In genomic region chr8:108697589-108697988, GRCm38 (mm10) we compare ENCODE assay signal across 7 mouse cellular contexts.
A peak's percentile ranks its signal among the peaks of the same experiment; 100 is the strongest.
DNase-seq lines count a peak whose midpoint lies in the region; ATAC-seq and TF ChIP-seq lines count a peak whose summit lies in the region.

No protein-coding gene starts in this region.

- no peaks in the 10 kb centered on the region for H3K9me3 ChIP-seq in lung, embryonic 14.5 days (ENCODE audit: low read depth, low read length)
- no peaks in the 10 kb centered on the region for H3K9me3 ChIP-seq in embryonic facial prominence, embryonic 12.5 days
- no peaks in the 10 kb centered on the region for H3K9me3 ChIP-seq in hindbrain, embryonic 14.5 days (ENCODE audit: control insufficient read depth, low read length)
- no peaks in the 10 kb centered on the region for H3K9me3 ChIP-seq in neural tube, embryonic 11.5 days (ENCODE audit: control insufficient read depth, low read length)

- ATAC-seq in lung, embryonic 14.5 days (ENCODE audit: insufficient read depth): no peak
- no peak for ATAC-seq in embryonic facial prominence, embryonic 12.5 days (ENCODE audit: insufficient number of reproducible peaks, insufficient read depth, low FRiP score, low TSS enrichment)
- no peak for ATAC-seq in hindbrain, embryonic 14.5 days (ENCODE audit: low FRiP score)
- peak; percentile 35; the same call in 1 of the 2 replicates for ATAC-seq in neural tube, embryonic 11.5 days (ENCODE audit: insufficient read depth, low FRiP score, low TSS enrichment)

- H3K9ac ChIP-seq in lung, embryonic 14.5 days: no peak overlapping the region; the same call in 1 of the 2 replicates
- no peak overlapping the region for H3K9ac ChIP-seq in embryonic facial prominence, embryonic 12.5 days
- no peak overlapping the region for H3K9ac ChIP-seq in hindbrain, embryonic 14.5 days
- H3K9ac ChIP-seq in neural tube, embryonic 11.5 days (ENCODE audit: low read length): peak overlapping the region; percentile 26; the same call in 1 of the 2 replicates

- peak overlapping the region; percentile 11; the same call in 1 of the 2 replicates for H3K4me3 ChIP-seq in lung, embryonic 14.5 days (ENCODE audit: low read depth, low read length)
- peak overlapping the region; percentile 14; the same call in 1 of the 2 replicates for H3K4me3 ChIP-seq in embryonic facial prominence, embryonic 12.5 days
- no peak overlapping the region for H3K4me3 ChIP-seq in hindbrain, embryonic 14.5 days (replicated peaks; ENCODE audit: low read length)
- peak overlapping the region; percentile 23 for H3K4me3 ChIP-seq in neural tube, embryonic 11.5 days (ENCODE audit: low read depth, low read length)

- TF ChIP-seq CTCF in lung, embryonic 14.5 days (IDR thresholded peaks at IDR 0.05; ENCODE audit: low read depth): no peak

- H3K4me1 ChIP-seq in lung, embryonic 14.5 days (ENCODE audit: insufficient read depth): peaks cover 14% of the 10 kb centered on the region; the same call in 1 of the 2 replicates
- peaks cover 61% of the 10 kb centered on the region for H3K4me1 ChIP-seq in embryonic facial prominence, embryonic 12.5 days
- peaks cover 38% of the 10 kb centered on the region for H3K4me1 ChIP-seq in hindbrain, embryonic 14.5 days (replicated peaks; ENCODE audit: control insufficient read depth, insufficient read depth, low read length)
- peaks cover 45% of the 10 kb centered on the region for H3K4me1 ChIP-seq in neural tube, embryonic 11.5 days (ENCODE audit: control insufficient read depth, insufficient read depth, low read length)

- peaks cover 39% of the 10 kb centered on the region for H3K27me3 ChIP-seq in lung, embryonic 14.5 days (ENCODE audit: insufficient read depth, low read length)
- peaks cover 40% of the 10 kb centered on the region for H3K27me3 ChIP-seq in embryonic facial prominence, embryonic 12.5 days
- H3K27me3 ChIP-seq in hindbrain, embryonic 14.5 days (ENCODE audit: control insufficient read depth, insufficient read depth, low read length): peaks cover 72% of the 10 kb centered on the region
- peaks cover 46% of the 10 kb centered on the region for H3K27me3 ChIP-seq in neural tube, embryonic 11.5 days (ENCODE audit: control insufficient read depth, insufficient read depth, low read length)

- 8% methylated on average over 13 of the region's 13 CpGs for WGBS in lung, embryonic 14.5 days
- WGBS in embryonic facial prominence, embryonic 12.5 days: 1% methylated on average over 13 of the region's 13 CpGs
- WGBS in hindbrain, embryonic 14.5 days: 2% methylated on average over 13 of the region's 13 CpGs
- under 1% methylated on average over 13 of the region's 13 CpGs for WGBS in neural tube, embryonic 11.5 days

- no peaks in the 10 kb centered on the region for H3K36me3 ChIP-seq in lung, embryonic 14.5 days (ENCODE audit: insufficient read depth)
- H3K36me3 ChIP-seq in embryonic facial prominence, embryonic 12.5 days: no peaks in the 10 kb centered on the region
- no peaks in the 10 kb centered on the region for H3K36me3 ChIP-seq in hindbrain, embryonic 14.5 days (replicated peaks; ENCODE audit: control insufficient read depth, insufficient read depth)
- no peaks in the 10 kb centered on the region for H3K36me3 ChIP-seq in neural tube, embryonic 11.5 days (ENCODE audit: control insufficient read depth, insufficient read depth, low read length)

- no peak overlapping the region for H3K27ac ChIP-seq in lung, embryonic 14.5 days (ENCODE audit: low read depth)
- no peak overlapping the region for H3K27ac ChIP-seq in embryonic facial prominence, embryonic 12.5 days
- peak overlapping the region; percentile 86 for H3K27ac ChIP-seq in hindbrain, embryonic 14.5 days
- H3K27ac ChIP-seq in neural tube, embryonic 11.5 days (ENCODE audit: low read depth, low read length): no peak overlapping the region

- peak; percentile 55 for DNase-seq in lung, embryonic 14.5 days
- DNase-seq in lung, postnatal 10 days: no peak
- peak; percentile 37 for DNase-seq in hindbrain, embryonic 14.5 days (ENCODE audit: low spot score)
- DNase-seq in neural tube, embryonic 11.5 days (ENCODE audit: low spot score): peak; percentile 57
- no peak for DNase-seq in cerebellum, postnatal 4 days (ENCODE audit: low spot score in 2 of 2)
- DNase-seq in urinary bladder, adult 18-20 months (ENCODE audit: low spot score in 2 of 2): no peak

- H3K4me2 ChIP-seq in lung, embryonic 14.5 days: peak overlapping the region; percentile 46
- peak overlapping the region; percentile 45 for H3K4me2 ChIP-seq in embryonic facial prominence, embryonic 12.5 days (replicated peaks)
- peak overlapping the region; percentile 33 for H3K4me2 ChIP-seq in hindbrain, embryonic 14.5 days (replicated peaks)
- H3K4me2 ChIP-seq in neural tube, embryonic 11.5 days (ENCODE audit: low read depth): peak overlapping the region; percentile 27

Comparison
In these comparisons a context has a peak if more than half of its experiments do, and no peak if none do; other contexts are left out.
1. DNase-seq: peak in lung, embryonic 14.5 days (single experiment), hindbrain, embryonic 14.5 days (single experiment) and neural tube, embryonic 11.5 days (single experiment); none in lung, postnatal 10 days (single experiment), cerebellum, postnatal 4 days (0 of 2) and urinary bladder, adult 18-20 months (0 of 2).
2. Peak in every context shown above with its lines, with median percentiles within 50 percentile points of each other: H3K4me2 ChIP-seq.